Mouse (Mus musculus) kidney, adult 8-10 months (tissue): ENCODE data around the gene Ropn1l.

ENCODE experiments used
- DNase-seq, 2 experiments: peaks; one replicate each; pipeline ENCODE4 v3.0.0; 2022

The Ropn1l gene

GRCm38 (mm10) chr15:31442698-31443097 is 10.8 kb downstream of the Ropn1l start:
- no peak for DNase-seq

GRCm38 (mm10) chr15:31441996-31442395 is 11.5 kb downstream of the Ropn1l start:
- DNase-seq, result no peak

DNA sequence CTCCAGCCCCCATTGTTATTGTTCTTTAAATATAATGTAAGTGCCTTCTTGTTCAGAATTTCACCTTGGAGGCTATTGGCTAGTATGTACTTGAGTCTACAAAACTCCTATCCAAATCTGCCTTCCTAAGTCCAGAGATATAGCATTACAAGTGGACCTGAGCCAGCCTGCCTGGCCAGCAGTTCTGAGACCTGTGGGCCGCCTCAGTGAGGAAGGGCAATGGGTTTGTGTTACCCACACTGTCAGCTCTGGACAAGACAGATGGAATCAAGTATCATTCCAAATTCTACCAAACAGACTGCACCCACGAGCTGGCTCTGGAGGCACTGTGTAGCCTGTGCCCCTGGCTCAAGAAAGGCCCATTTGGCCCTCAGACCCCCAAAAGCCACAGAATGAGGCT is 16.7 kb downstream of the Ropn1l start:
- DNase-seq, result no peak

GRCm38 (mm10) chr15:31436083-31436482 is 17.5 kb downstream of the Ropn1l start:
- no peak for DNase-seq

DNA sequence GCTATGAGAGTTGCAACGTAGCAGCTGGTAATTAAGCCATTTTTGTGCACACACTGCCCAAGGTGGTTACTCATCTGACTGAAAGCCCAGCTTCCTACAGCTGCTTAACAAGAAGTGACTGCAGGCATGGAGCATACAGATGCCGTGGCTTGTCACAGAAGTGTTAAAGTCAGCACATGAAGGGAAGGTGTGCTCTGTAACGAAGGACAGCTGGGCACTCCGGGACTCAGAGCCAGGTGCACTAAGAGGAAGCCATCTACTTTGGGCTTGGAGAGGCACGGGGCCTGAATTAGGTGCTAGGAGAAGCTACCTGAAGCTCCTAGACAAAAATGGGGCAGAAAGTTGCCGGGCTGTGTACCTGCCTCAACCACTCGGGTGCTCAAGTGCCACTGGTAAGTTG is 19.8 kb downstream of the Ropn1l start:
- no peak for DNase-seq

DNA sequence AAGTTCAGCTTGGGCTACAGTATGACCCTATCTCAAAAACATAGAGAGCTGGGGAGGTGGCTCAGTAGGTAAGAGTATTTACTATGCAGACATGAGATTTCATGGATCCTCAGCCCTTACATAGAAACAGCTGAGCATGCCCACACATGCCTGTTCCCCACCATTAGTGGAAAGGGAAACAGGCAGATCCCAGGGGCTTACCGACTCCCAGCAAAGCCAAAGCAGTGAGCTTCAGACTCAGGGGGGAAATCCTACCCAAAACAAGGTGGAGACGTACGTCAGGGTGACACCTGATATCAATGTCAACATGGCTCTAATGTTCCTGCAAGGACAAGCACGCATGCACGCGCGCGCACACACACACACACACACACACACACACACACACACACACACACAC is 21.7 kb downstream of the Ropn1l start:
- DNase-seq, result no peak

DNA sequence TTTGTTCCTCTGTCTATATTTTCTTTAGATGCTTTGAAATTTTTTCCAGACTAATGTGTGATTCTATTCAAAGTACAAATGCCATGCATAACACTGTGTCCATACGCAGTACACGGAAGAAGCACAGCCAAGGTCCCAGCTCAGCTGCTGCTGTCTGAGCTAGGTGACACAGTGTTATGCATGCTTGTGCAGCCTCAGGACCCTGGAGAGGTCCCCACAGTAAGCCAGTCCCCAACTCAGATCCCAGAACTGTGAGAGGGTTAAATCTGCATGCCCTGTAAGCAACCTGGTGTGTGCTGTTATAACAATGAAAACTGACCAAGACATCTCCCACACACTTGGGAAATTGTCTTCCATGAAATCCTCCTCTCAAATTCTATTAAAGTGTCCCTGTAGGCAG is 23.5 kb downstream of the Ropn1l start:
- no peak for DNase-seq

DNA sequence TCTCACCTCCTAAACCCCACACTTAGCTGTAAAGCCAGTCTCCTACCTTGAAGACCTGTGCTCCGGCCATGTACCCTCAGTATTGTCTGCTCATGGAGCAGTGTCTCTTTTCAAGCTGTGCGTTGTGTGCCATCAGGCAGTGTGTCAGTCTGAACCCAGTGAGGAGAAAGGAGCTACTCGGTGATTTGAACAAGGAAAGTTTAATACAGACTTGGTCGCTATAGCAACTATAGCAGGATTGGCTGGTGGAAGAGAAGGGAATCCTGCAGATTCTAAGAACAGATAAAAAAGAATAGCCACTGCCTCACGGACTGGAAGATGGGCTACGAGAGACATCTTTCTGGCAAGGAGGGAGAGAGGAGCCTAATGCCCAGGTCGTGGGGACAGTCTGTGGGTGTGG is 24.1 kb downstream of the Ropn1l start:
- no peak for DNase-seq

DNA sequence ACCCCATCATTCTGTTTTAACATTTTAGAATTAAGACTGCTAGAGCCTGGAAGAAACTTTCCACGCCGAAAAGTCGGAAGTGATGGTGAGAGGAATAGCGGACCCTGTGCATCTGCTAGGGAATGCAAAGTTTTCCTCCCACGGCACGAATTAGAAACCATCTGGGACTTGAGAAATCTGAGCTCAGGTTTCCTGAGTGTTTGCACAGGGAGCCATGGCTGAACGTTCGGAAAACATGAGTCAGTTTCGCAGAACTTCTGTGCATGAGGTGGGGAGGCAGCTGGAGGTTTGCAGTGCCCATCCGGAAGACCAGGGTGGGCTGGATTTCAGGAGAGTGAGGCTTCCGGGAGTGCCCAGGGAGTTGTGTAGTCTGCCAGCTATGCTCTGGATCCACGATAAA is 25.0 kb downstream of the Ropn1l start:
- no peak for DNase-seq

DNA sequence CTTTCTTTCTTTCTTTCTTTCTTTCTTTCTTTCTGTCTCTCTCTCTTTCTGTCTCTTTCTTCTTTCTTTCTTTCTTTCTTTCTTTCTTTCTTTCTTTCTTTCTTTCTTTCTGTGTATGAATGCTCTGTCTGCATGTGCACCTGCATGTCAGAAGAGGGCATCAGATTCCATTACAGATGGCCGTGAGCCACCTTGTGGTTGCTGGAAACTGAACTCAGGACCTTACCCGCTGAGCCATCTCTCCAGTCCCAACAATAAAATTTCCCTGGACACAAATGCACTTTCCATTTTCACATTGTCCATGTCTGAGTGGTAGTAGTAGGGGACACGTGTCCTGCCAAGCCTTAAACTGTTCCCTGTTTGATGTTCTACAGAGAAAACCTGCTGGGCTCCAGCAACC is 26.1 kb downstream of the Ropn1l start:
- DNase-seq, result no peak

DNA sequence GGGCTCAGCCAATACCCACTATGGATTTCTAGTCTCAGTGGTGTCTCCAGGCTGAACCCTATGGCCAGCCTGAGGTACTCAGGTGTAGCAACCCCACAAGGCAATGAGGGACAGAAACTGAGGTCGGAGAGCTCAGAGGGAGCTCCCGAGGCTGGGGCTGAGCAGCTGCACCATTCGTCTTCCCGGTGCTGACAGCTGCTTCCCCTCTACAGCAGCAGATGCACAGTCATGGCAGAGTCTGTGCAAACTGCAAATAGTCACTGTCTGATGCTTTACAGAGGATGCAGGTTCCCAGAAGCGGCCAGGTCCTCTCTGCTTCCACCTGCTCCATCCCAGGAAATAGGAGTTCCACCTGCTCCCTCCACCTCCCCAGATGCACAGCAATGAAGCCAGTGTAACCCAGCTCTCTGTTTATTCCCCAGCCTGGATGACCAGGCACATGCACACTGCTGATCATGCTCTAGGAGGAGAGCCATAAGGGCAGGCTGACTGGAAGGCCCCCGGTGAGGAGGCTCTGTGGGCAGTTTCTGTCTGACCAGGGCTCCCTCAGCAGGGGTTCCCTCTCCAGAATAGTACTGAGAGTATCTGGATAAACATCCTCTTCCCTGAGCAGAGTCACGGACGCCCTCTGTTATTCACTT is 27.4 kb downstream of the Ropn1l start:
- DNase-seq, result no peak

DNA sequence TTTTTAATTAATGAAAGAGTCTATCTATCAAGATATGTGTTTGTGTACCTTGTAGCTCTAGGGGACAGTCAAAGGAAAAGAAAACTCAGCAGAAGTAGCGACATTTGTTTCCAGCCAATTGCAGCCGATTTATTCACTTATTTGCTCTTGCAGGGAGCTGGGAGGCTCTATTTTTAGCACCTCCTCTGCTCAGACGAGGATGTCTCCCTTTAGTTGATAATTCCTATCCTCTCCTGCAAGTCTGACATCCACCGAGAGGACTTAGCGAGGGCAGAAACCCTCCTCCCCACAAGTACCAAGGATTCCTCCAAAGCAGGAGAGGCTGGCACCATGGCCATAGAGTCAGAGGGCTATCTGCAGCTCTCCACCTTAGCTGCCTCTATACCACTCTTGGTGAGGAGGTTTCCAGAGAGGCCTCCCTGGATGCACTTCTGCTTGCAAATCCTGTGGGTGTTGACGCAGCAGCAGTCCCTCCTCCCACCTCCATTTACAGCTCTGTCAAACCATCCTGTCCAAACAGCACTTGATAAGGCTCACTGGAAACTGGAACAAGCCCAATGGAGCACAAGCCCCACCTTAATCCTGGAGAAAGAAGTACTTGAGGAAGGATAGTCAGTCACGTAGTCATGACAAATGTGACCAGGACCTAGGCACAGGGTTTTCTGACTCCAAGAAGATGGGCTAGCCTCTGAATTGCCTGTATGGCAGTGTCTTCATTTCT is 30.7 kb downstream of the Ropn1l start:
- no peak for DNase-seq

- peak in 1 of 2 experiments; percentile 56 for DNase-seq
Observed at GRCm38 (mm10) chr15:31419037-31419436, 34.5 kb downstream of the Ropn1l start.

DNA sequence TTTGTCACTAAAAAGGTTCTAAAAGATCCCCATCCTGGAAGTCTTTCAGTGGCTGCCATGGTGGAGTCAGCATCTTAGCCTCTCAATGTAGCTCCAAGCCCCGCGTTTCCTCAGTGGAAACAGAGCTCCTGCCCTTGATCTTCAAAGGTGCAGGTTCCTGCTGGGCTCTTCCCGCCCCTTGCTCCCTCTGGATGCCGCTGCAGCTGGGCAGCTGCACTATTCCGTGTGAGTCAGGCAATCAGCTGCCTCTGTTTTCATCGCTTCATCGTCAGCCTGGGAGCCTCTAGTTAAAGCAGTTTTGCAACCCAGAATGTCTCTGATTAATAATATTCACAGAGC is 34.9 kb downstream of the Ropn1l start:
- DNase-seq, result no peak

DNA sequence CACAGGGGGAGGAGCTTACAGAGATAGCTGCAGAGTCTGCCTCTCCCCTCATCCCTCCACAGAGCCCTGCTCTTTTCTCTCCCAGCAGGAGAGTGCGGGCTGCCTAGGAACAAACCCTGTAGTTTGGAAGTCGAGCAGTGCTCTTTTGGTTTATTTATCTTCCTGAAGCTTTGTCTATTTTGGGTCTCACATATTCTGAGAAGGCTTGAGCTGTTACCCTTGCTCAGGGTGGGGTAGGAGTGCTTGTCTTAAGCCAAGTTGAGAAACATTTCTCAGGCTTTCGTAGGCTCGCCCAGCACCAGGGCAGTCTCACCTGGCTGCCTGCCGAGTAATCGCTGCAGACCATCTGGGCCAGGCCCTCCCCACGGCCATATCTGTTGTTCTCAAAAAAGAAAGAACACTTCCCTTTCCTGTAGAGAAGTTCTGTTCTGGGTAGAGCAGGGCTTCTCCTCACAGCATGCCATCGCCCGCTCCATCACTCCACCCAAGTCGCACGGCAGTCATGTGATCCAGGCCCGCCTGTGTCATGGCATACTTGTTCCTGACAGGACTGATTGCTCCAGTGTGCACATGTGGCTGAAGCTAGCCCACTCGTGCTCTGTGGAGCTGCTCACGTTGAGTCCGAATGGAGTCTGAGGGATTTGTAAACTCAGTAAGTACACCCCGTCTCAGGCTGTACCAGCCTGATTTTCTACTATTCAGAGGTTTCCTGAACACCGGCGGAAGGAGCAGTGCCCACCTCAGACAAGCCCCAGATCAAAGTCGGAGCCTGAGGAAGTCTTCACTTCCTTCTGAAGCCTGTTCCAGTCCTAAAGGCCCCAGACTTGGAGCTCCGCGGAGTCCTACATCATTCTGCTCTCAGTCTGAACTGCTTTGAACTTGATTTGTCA is 35.5 kb downstream of the Ropn1l start:
- peak; percentile 39 to 41 for DNase-seq

DNA sequence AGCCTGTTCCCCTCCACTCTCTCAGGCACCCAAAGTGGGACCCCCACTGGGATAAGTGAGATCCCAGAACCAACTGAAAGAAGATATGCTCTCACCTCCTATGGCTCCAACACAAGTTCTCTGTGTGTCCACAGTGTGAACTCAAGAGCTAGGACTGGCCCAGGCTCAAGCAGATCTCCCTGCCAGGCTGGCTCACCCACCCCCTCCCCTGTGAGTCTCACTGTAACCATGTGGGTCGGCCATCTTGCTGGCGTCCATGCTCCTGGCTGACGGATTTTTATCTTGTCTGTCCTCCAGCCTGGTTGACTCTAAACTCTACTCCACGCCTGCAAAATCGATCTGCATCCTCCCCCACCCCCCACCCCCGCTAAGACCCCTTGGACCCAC is 36.1 kb downstream of the Ropn1l start:
- no peak for DNase-seq

DNA sequence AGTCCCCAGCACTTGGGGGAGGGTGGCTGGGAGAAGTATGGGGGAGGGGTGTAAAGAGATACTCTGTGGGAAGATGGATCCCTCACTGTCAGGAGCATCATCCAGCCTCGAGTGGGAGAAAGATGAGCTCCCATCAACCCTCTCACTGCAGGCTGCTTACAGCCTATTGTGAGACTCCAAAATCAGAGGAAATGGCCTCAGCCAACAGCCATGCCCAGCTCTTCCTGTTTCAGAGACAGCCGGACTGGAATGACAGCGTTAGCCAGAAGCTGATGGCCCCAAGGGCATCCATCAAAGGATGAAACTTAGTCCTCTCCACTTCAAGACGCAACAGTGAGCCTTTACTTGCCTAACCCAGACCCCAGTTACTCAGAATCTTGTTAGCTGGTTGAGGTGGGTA is 38.4 kb downstream of the Ropn1l start:
- DNase-seq, result no peak

- DNase-seq, result peak; percentile 77 to 83
Observed at GRCm38 (mm10) chr15:31414179-31414898, 39.2 kb downstream of the Ropn1l start.

DNA sequence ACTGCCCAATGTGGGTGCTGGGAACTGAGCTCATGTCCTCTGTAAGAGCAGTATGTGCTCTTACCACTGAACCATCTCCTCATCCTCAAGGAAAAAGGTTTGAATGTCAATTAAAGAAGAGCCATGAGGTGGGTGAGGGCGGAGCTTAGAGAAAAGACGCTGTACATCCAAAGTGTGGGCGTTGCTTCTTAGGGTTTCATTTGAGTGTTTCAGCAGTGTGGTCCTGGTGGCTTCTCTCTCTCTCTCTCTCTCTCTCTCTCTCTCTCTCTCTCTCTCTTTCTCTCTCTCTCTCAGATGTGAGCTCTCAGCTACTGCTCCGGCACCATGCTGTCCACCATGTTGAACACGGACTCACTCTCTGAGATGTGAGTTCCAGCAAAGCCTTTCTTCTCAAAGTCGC is 39.9 kb downstream of the Ropn1l start:
- DNase-seq, result no peak

GRCm38 (mm10) chr15:31412933-31413332 is 40.6 kb downstream of the Ropn1l start:
- DNase-seq, result peak; percentile 47 to 49

DNA sequence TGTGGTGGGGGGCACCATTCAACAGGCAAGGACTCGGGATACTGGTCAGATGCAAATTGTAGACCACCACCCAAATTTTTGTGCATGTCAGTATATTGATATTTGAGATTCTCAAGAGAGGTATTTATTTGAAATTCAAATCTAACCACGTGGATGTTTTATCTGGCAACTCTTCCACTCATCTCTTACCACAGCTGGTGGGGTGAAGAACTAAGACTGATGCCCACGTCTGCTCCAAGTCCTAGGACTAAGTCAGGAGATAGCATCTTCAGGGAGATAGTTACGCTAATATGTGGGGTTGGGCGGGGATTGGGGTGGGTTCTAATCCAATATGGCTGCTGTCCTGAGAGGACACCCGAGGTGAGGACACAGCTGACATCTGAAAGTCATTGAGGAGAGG is 41.1 kb downstream of the Ropn1l start:
- no peak for DNase-seq

- peak; percentile 88 to 95 for DNase-seq
Observed at GRCm38 (mm10) chr15:31407490-31407889, 46.0 kb downstream of the Ropn1l start.

DNA sequence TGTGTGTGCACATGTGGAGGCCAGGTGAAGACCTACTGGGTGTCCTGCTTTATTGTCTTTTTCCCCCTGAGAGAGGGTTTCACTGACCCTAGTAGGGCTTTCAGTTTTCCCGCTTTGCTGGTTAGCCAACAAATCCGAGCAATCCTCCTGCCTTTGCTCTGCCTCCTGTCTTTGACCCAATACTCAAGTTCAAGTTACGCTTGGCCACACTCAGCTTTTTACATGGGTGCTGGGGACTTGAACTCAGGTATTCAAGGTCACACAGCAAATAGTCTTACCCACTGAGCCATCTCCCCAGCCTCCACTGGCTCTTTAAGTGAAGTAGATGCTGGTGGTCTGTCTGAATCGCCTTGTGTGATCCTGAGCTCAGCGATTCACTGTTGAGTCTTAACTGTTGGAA is 46.7 kb downstream of the Ropn1l start:
- DNase-seq, result peak; percentile 72 to 74
